Mouse (Mus musculus): ENCODE measurements around the gene Sf3b1. TPM values are rescaled to one million over a fixed set of nuclear protein-coding genes. Genes with fewer than 3 reads are reported as not detected.

Gene Sf3b1
- polyA plus RNA-seq, 1 experiment from 2014 or later: 205 TPM

Other genes starting within 250 kb of the Sf3b1 start
- gene Ankrd44, start 101.1 kb downstream of the Sf3b1 start, polyA plus RNA-seq (2015; fragmentation: Nextera tagmentation; extraction: Ambion mirVana): 7.5 and 9.7 TPM in 2 replicates
- 17.4 and 18.7 TPM in 2 replicates for gene Coq10b, start 25.3 kb upstream of the Sf3b1 start, polyA plus RNA-seq (2015; fragmentation: Nextera tagmentation; extraction: Ambion mirVana)
- 254 and 359 TPM in 2 replicates for gene Hspe1, start 60.7 kb upstream of the Sf3b1 start, polyA plus RNA-seq (2015; fragmentation: Nextera tagmentation; extraction: Ambion mirVana)
- 417 and 450 TPM in 2 replicates for gene Hspd1, start 60.8 kb upstream of the Sf3b1 start, polyA plus RNA-seq (2015; fragmentation: Nextera tagmentation; extraction: Ambion mirVana)
- gene Mob4, start 103.8 kb upstream of the Sf3b1 start, polyA plus RNA-seq (2015; fragmentation: Nextera tagmentation; extraction: Ambion mirVana): 105 and 109 TPM in 2 replicates
- gene Rftn2, start 199.3 kb upstream of the Sf3b1 start, polyA plus RNA-seq (2015; fragmentation: Nextera tagmentation; extraction: Ambion mirVana): 9.4 and 10.3 TPM in 2 replicates
- gene Mars2, start 209.7 kb upstream of the Sf3b1 start, polyA plus RNA-seq (2015; fragmentation: Nextera tagmentation; extraction: Ambion mirVana): 3.3 and 3.5 TPM in 2 replicates

All from heart, embryonic 15.5 days (tissue).